Mouse (Mus musculus) T-helper 1 cell (primary cell): ENCODE results near the gene Endou.

ENCODE experiments used
- in situ Hi-C: fragments of 300-600 bp; cut with MboI, MseI; formaldehyde crosslinking; loops from one replicate; pipeline ENCODE4 v1.15.1; 2025; ENCODE audit warnings: high pct_unique_total_duplicates

Endou gene

GRCm38 (mm10) chr15:97755361-97755760 lies 24.2 kb upstream of the Endou start:
- in situ Hi-C loops, result loop anchor here (5.0 to 10.0 kb wide), 2 partner anchors 43 to 421 kb away; no protein-coding TSS in a partner anchor

GRCm38 (mm10) chr15:97754476-97754875 lies 23.3 kb upstream of the Endou start:
- in situ Hi-C loops, result loop anchor here (10.0 kb wide), 1 partner anchor 420 kb away; no protein-coding TSS in a partner anchor

- in situ Hi-C loops, result loop anchor here (10.0 kb wide), 1 partner anchor 418 kb away; no protein-coding TSS in a partner anchor
Measured at GRCm38 (mm10) chr15:97752491-97752890, 21.4 kb upstream of the Endou start.

DNA sequence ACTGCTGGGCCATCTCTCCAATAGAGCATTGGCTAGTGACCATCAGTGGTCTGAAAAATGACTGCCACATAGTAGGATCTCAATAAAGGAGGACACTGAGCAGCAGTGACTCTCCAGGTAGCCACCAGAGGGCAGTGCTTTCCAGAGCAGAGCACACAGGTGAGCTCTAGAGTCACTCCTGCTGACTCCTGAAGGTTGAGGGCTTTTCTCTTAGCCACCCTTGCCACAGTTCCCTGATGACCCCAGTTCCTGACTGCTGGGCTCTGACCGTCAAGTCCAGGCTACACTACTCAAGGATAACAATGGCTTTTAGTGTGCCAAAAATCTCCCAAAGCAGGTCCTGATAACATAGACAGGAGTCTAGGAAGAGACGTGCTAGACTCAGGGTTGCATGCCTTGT lies 20.5 kb upstream of the Endou start:
- in situ Hi-C loops, result loop anchor here (10.0 kb wide), 1 partner anchor 417 kb away; no protein-coding TSS in a partner anchor

- in situ Hi-C loops, result loop anchor here (10.0 kb wide), 1 partner anchor 416 kb away; no protein-coding TSS in a partner anchor
Measured at GRCm38 (mm10) chr15:97750697-97751096, 19.6 kb upstream of the Endou start.

- in situ Hi-C loops, result loop anchor here (10.0 kb wide), 1 partner anchor 415 kb away; no protein-coding TSS in a partner anchor
Measured at GRCm38 (mm10) chr15:97749841-97750240, 18.7 kb upstream of the Endou start.

DNA sequence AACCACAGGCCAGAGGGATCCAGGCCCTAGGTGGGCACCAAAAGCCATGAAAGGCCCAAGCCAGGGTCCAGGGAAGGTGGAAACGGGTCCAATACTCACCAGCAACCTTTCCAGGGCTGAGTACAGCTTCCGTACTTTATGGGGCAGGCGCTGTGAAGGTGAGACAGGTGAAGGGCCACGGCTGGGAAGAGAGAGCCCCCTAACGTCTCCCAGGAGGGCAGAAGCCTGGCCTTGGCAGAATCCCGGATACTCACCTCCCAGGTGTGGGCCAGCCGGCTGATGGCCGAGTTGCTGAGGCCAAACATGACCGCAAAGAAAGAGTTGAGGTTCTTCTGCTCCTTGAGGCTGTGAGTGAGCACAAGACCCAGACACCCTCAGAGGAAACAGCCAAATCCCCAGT lies 18.3 kb upstream of the Endou start:
- in situ Hi-C loops, result no loop called here

GRCm38 (mm10) chr15:97748964-97749363 lies 17.8 kb upstream of the Endou start:
- in situ Hi-C loops, result no loop called here

GRCm38 (mm10) chr15:97748309-97748708 lies 17.2 kb upstream of the Endou start:
- in situ Hi-C loops, result no loop called here

GRCm38 (mm10) chr15:97747486-97747885 lies 16.3 kb upstream of the Endou start:
- in situ Hi-C loops, result no loop called here

- in situ Hi-C loops, result no loop called here
Measured at GRCm38 (mm10) chr15:97746748-97747147, 15.6 kb upstream of the Endou start.

- in situ Hi-C loops, result no loop called here
Measured at GRCm38 (mm10) chr15:97746278-97746677, 15.1 kb upstream of the Endou start.

- in situ Hi-C loops, result no loop called here
Measured at GRCm38 (mm10) chr15:97745331-97745730, 14.2 kb upstream of the Endou start.

DNA sequence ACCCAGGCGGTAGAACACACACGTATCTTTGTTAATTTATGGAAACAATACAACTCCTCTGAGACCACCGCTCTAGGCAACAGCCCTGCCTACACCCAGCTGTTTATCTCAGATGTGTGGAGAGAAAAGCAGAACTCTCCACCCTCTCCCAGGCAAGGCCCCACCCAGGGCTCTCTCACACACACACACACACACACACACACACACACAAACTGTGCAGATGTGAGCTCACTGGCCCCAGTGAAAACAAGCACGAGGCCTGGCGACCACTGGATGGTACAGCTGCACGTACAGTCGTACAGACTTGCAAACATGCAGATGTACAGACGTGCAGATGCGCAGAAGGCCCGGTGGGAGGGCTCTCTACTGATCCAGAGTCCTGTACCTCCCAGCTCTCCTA lies 13.8 kb upstream of the Endou start:
- in situ Hi-C loops, result loop anchor here (5.0 kb wide), 1 partner anchor 112 kb away; no protein-coding TSS in a partner anchor

- in situ Hi-C loops, result loop anchor here (5.0 kb wide), 1 partner anchor 113 kb away; no protein-coding TSS in a partner anchor
Measured at GRCm38 (mm10) chr15:97743961-97744525, 12.9 kb upstream of the Endou start.

DNA sequence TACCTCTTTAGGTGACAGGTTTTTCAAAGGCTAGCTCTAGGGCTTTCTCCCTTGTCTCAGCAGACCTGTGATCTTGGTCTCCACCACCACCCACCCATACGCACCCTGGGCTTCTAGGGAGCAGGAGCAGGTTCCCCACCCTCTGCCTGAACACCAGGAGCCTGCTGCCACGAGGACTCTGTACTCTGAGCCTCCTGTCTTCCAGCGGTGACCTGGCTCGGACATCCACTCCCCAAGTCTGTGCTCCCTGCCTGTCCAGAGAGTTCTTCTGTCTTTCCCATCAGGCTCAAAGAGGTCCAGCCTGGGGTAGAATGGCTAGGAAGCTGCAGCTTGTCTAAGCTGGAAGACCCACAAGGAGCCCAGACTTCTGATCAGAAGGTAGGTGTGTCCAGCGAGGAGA lies 12.1 kb upstream of the Endou start:
- in situ Hi-C loops, result loop anchor here (5.0 kb wide), 1 partner anchor 114 kb away; no protein-coding TSS in a partner anchor

DNA sequence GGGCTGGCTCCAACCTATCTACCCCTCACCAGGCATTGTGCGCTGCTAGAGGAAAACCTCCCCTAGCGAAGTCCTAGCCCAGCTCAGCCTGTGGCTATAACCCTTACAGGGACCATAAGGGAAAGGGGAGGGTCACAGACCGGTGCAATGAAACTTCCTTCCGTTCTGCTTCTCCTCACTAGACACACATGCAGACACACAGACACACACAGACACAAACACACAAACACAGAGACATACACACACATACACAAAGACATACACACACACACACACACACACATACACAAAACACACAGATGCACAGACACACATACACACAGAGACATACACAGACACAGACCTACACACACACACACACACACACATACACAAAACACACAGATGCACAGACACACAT lies 11.5 kb upstream of the Endou start:
- in situ Hi-C loops, result loop anchor here (5.0 kb wide), 1 partner anchor 115 kb away; no protein-coding TSS in a partner anchor

- in situ Hi-C loops, result loop anchor here (5.0 kb wide), 1 partner anchor 115 kb away; no protein-coding TSS in a partner anchor
Measured at GRCm38 (mm10) chr15:97742074-97742473, 10.9 kb upstream of the Endou start.

- in situ Hi-C loops, result loop anchor here (5.0 kb wide), 1 partner anchor 116 kb away; no protein-coding TSS in a partner anchor
Measured at GRCm38 (mm10) chr15:97741662-97742061, 10.5 kb upstream of the Endou start.

GRCm38 (mm10) chr15:97740283-97740732 lies 9.2 kb upstream of the Endou start:
- in situ Hi-C loops, result loop anchor here (5.0 kb wide), 1 partner anchor 117 kb away; no protein-coding TSS in a partner anchor

GRCm38 (mm10) chr15:97738923-97739322 lies 7.8 kb upstream of the Endou start:
- in situ Hi-C loops, result no loop called here

DNA sequence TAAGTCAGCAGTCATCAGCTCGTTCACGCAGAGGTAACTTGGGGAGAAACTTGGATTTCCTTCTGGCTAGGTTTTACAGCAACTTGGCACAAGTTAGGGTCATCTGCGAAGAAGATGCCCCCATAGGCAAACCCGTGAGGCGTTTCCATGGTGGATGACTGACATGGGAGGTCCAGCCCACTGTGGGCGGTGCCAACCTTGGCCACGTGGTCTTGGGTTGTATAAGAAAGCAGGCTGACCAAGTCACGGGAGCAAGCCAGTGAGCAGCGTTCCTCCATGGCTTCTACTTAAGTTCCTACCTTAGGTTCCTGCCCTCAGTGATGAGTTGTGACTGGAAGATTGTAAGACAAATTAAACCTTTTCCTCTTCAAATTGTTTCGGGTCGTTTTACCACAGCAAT lies 849 bp upstream of the Endou start:
- in situ Hi-C loops, result no loop called here

- in situ Hi-C loops, result no loop called here
Measured at GRCm38 (mm10) chr15:97730365-97730764, 774 bp downstream of the Endou start.
